Mouse (Mus musculus) heart, embryonic 14.5 days (tissue): ENCODE data around the gene Zfp273. TPM values are rescaled to one million over a fixed set of nuclear protein-coding genes. Genes with fewer than 3 reads are reported as not detected.
"Not testable (repeated sequence)": the region's sequence is repeated elsewhere in the genome, so short reads cannot be mapped to it uniquely, and the experiment has no call there.

ENCODE experiments used
- ATAC-seq: fragments of 200-750 bp; cut with Nextera tagmentation; 2 replicates; pipeline ENCODE4 v1.8.0; 2017; ENCODE audit warnings: low read depth, moderate TSS enrichment; ENCODE audit not compliant: insufficient number of reproducible peaks, insufficient read depth, low FRiP score
- H3K27ac ChIP-seq, 2 experiments: fragments of 200-500 bp in 1 of 2; fragments of 300-500 bp in 1 of 2; sonication (generic) in 1 of 2; replicated peaks in 1 of 2; 2 replicates each; pipeline ENCODE4 v1.5.1; 2012 to 2014; ENCODE audit warnings: low read depth in 2 of 2, low read length in 2 of 2, control low read depth in 1 of 2, mild to moderate bottlenecking in 1 of 2, mixed read lengths in 1 of 2; ENCODE audit not compliant: control insufficient read depth in 1 of 2, insufficient read depth in 1 of 2
- H3K27me3 ChIP-seq: fragments of 300-500 bp; sonication (generic); 2 replicates; pipeline ENCODE4 v1.6.1; 2014; ENCODE audit warnings: mild to moderate bottlenecking, low read length, control low read depth; ENCODE audit not compliant: control insufficient read depth, insufficient read depth
- H3K36me3 ChIP-seq: fragments of 300-500 bp; sonication (generic); 2 replicates; pipeline ENCODE4 v1.6.1; 2014; ENCODE audit warnings: mild to moderate bottlenecking, control low read depth, low read length, mixed read lengths; ENCODE audit not compliant: control insufficient read depth, insufficient read depth
- H3K4me1 ChIP-seq, 2 experiments: fragments of 200-500 bp in 1 of 2; fragments of 300-500 bp in 1 of 2; sonication (generic) in 1 of 2; 2 replicates each; pipeline ENCODE4 v1.6.1; 2012 to 2014; ENCODE audit warnings: low read length in 2 of 2, control low read depth in 1 of 2, mixed read lengths in 1 of 2; ENCODE audit not compliant: control insufficient read depth in 2 of 2, insufficient read depth in 2 of 2
- H3K4me2 ChIP-seq: fragments of 300-500 bp; sonication (generic); 2 replicates; pipeline ENCODE4 v1.6.1; 2014; ENCODE audit warnings: mild to moderate bottlenecking, low read length
- H3K4me3 ChIP-seq, 2 experiments: fragments of 200-500 bp in 1 of 2; fragments of 300-500 bp in 1 of 2; sonication (generic) in 1 of 2; 2 replicates each; pipeline ENCODE4 v1.5.1; 2012 to 2014; ENCODE audit warnings: low read length in 2 of 2, mild to moderate bottlenecking in 2 of 2, control low read depth in 1 of 2, low read depth in 1 of 2, moderate library complexity in 1 of 2; ENCODE audit not compliant: control insufficient read depth in 1 of 2, insufficient read depth in 1 of 2
- H3K9ac ChIP-seq: fragments of 300-500 bp; sonication (generic); 2 replicates; pipeline ENCODE4 v1.6.1; 2014; ENCODE audit warnings: mild to moderate bottlenecking, low read length
- H3K9me3 ChIP-seq: fragments of 300-500 bp; sonication (generic); 2 replicates; pipeline ENCODE4 v1.6.1; 2016; ENCODE audit warnings: low read length, control low read depth; ENCODE audit not compliant: control insufficient read depth
- WGBS: fragments of 180-500 bp; shearing (Covaris S2); extraction: QIAGEN DNeasy Blood & Tissue Kit; methylation state at CpG from one replicate; pipeline ENCODE4 v1.1.7; 2014; 5-methylcytosine and 5-hydroxymethylcytosine counted together
- polyA plus RNA-seq: library from polyadenylated mRNA; unstranded; fragments of >200 nt; fragmentation: Nextera tagmentation; extraction: Ambion mirVana; gene quantifications from 2 replicates; pipeline ENCODE4 v1.2.1, GENCODE M21; 2014

The Zfp273 gene
- polyA plus RNA-seq, 1 experiment from 2014 or later, result 4.1 TPM

GRCm38 (mm10) chr13:67812961-67813709 is 405 bp upstream of the Zfp273 start:
- ATAC-seq, result no peak
- peak overlapping the region; percentile 79 for H3K4me2 ChIP-seq
- no peaks in the 10 kb centered on the region for H3K36me3 ChIP-seq
- peak overlapping the region in 1 of 2 experiments; percentile 85; a peak in 2 of 4 replicates for H3K4me3 ChIP-seq
- H3K9ac ChIP-seq, result no peak overlapping the region
- H3K27ac ChIP-seq, result peak overlapping the region in 1 of 2 experiments; percentile 87; a peak in 1 of 4 replicates
- no peaks in the 10 kb centered on the region; a peak in 1 of 4 replicates for H3K4me1 ChIP-seq
- no peaks in the 10 kb centered on the region for H3K9me3 ChIP-seq
- 74% methylated on average over 8 of the region's 8 CpGs for WGBS
- H3K27me3 ChIP-seq, result no peaks in the 10 kb centered on the region

GRCm38 (mm10) chr13:67818636-67819035 is 5.1 kb downstream of the Zfp273 start:
- 84% methylated on average over 1 of the region's 1 CpGs for WGBS

GRCm38 (mm10) chr13:67830911-67831336 is 17.4 kb downstream of the Zfp273 start, which contains the start of gene Gm10037:
Gene Gm10037, plus strand, starts transcription at chr13:67831106.
- Histone ChIP-seq H3K4me1 (no peaks in the 10 kb centered on the region), H3K27ac (no peak within 1 kb of the TSS), H3K4me3 (peak within 1 kb of the TSS; percentile 50 to 87), H3K4me2 (peak within 1 kb of the TSS; percentile 78), H3K9ac (peak within 1 kb of the TSS; percentile 77), H3K27me3 (no peaks in the 10 kb centered on the region), H3K36me3 (peaks cover 9% of the 10 kb centered on the region), H3K9me3 (peaks cover 5% of the 10 kb centered on the region; the same call in 1 of the 2 replicates)
- no peak for ATAC-seq
- WGBS, result 3% methylated on average over 14 of the region's 14 CpGs

More at GRCm38 (mm10) chr13:67818636-67819035, 5.1 kb downstream of the Zfp273 start:
- ATAC-seq, result no peak
- Histone ChIP-seq H3K27me3 (no peaks in the 10 kb centered on the region), H3K9ac (no peak overlapping the region), H3K4me3 (no peak overlapping the region), H3K4me2 (no peak overlapping the region), H3K9me3 (no peaks in the 10 kb centered on the region; the same call in 1 of the 2 replicates), H3K36me3 (peaks cover 8% of the 10 kb centered on the region; the same call in 1 of the 2 replicates), H3K4me1 (no peaks in the 10 kb centered on the region; a peak in 1 of 4 replicates), H3K27ac (no peak overlapping the region)

- H3K4me3 ChIP-seq, H3K9me3 ChIP-seq, ATAC-seq, H3K27me3 ChIP-seq, H3K36me3 ChIP-seq, H3K4me2 ChIP-seq, H3K9ac ChIP-seq, H3K27ac ChIP-seq, H3K4me1 ChIP-seq: not testable (repeated sequence)
Observed at GRCm38 (mm10) chr13:67833137-67833536, 19.6 kb downstream of the Zfp273 start.

- Histone ChIP-seq H3K4me2 (peak overlapping the region; percentile 68), H3K27me3 (no peaks in the 10 kb centered on the region), H3K4me1 (no peaks in the 10 kb centered on the region; a peak in 1 of 4 replicates), H3K9ac (peak overlapping the region; percentile 17; the same call in 1 of the 2 replicates), H3K36me3 (no peaks in the 10 kb centered on the region), H3K9me3 (no peaks in the 10 kb centered on the region), H3K4me3 (peak overlapping the region; percentile 19 to 41; a peak in 3 of 4 replicates), H3K27ac (no peak overlapping the region)
- no peak for ATAC-seq
- 39% methylated on average over 6 of the region's 6 CpGs for WGBS
Observed at GRCm38 (mm10) chr13:67843775-67844118, 30.2 kb downstream of the Zfp273 start.

- Histone ChIP-seq H3K27me3 (no peaks in the 10 kb centered on the region), H3K4me3 (peak overlapping the region; percentile 41 to 56), H3K4me2 (peak overlapping the region; percentile 68), H3K9ac (peak overlapping the region; percentile 65), H3K4me1 (no peaks in the 10 kb centered on the region; a peak in 1 of 4 replicates), H3K27ac (no peak overlapping the region), H3K9me3 (no peaks in the 10 kb centered on the region), H3K36me3 (no peaks in the 10 kb centered on the region)
- no peak for ATAC-seq
- 1% methylated on average over 12 of the region's 19 CpGs for WGBS
Observed at GRCm38 (mm10) chr13:67844119-67844852, 30.7 kb downstream of the Zfp273 start.

GRCm38 (mm10) chr13:67844853-67845194 is 31.3 kb downstream of the Zfp273 start:
- H3K4me1 ChIP-seq, result no peaks in the 10 kb centered on the region; a peak in 1 of 4 replicates
- H3K9ac ChIP-seq, result peak overlapping the region; percentile 65
- no peak for ATAC-seq
- no peaks in the 10 kb centered on the region for H3K9me3 ChIP-seq
- WGBS, result 14% methylated on average over 8 of the region's 8 CpGs
- no peak overlapping the region for H3K27ac ChIP-seq
- H3K4me3 ChIP-seq, result peak overlapping the region; percentile 41 to 56
- no peaks in the 10 kb centered on the region for H3K27me3 ChIP-seq
- H3K4me2 ChIP-seq, result peak overlapping the region; percentile 68
- no peaks in the 10 kb centered on the region for H3K36me3 ChIP-seq
